Comparison of ENCODE assay signal across 7 mouse cellular contexts in genomic region chr9:40806440-40807288, GRCm38 (mm10). TPM values are rescaled to one million over a fixed set of nuclear protein-coding genes. Genes with fewer than 3 reads are reported as not detected.
A peak's percentile ranks its signal among the peaks of the same experiment; 100 is the strongest.
DNase-seq lines count a peak whose midpoint lies in the region; ATAC-seq and TF ChIP-seq lines count a peak whose summit lies in the region.

No protein-coding gene starts in this region.

- no peak for TF ChIP-seq POLR2A in ES-Bruce4 (IDR thresholded peaks at IDR 0.05; ENCODE audit: insufficient read depth, low read length)

- no peak overlapping the region for H3K4me3 ChIP-seq in ES-Bruce4 (ENCODE audit: low read depth, low read length)
- H3K4me3 ChIP-seq in heart, embryonic 16.5 days (ENCODE audit: low read length), result no peak overlapping the region
- H3K4me3 ChIP-seq in midbrain, embryonic 16.5 days (ENCODE audit: low read depth, low read length), result no peak overlapping the region

- no peaks in the 10 kb centered on the region for H3K9me3 ChIP-seq in ES-Bruce4 (replicated peaks; ENCODE audit: control insufficient read depth, insufficient read depth, low read length, poor library complexity, severe bottlenecking)
- H3K9me3 ChIP-seq in heart, embryonic 16.5 days (replicated peaks; ENCODE audit: control insufficient read depth, low read length), result no peaks in the 10 kb centered on the region
- no peaks in the 10 kb centered on the region for H3K9me3 ChIP-seq in midbrain, embryonic 16.5 days (replicated peaks; ENCODE audit: control insufficient read depth, low read length, poor library complexity, severe bottlenecking)

- H3K4me2 ChIP-seq in heart, embryonic 16.5 days (ENCODE audit: low read depth, low read length), result no peak overlapping the region
- no peak overlapping the region for H3K4me2 ChIP-seq in midbrain, embryonic 16.5 days (ENCODE audit: low read length)

- peak; percentile 24; the same call in 1 of the 2 replicates for ATAC-seq in heart, embryonic 16.5 days (replicated peaks; ENCODE audit: extremely low read depth, insufficient read depth, low FRiP score)
- 0 out of 2 replicates have a peak, but pooled peaks have one; percentile 20 for ATAC-seq in midbrain, embryonic 16.5 days

- 19% methylated on average over 5 of the region's 5 CpGs for WGBS in heart, embryonic 16.5 days
- WGBS in midbrain, embryonic 16.5 days, result 26% methylated on average over 5 of the region's 5 CpGs

- H3K36me3 ChIP-seq in ES-Bruce4 (ENCODE audit: control insufficient read depth, insufficient read depth, low read length, poor library complexity, severe bottlenecking), result peaks cover 39% of the 10 kb centered on the region
- H3K36me3 ChIP-seq in heart, embryonic 16.5 days (ENCODE audit: control insufficient read depth, insufficient read depth), result peaks cover 32% of the 10 kb centered on the region
- H3K36me3 ChIP-seq in midbrain, embryonic 16.5 days (ENCODE audit: control insufficient read depth, insufficient read depth, low read length), result peaks cover 12% of the 10 kb centered on the region

- no peaks in the 10 kb centered on the region for H3K27me3 ChIP-seq in ES-Bruce4 (ENCODE audit: control insufficient read depth, insufficient read depth, low read length, poor library complexity, severe bottlenecking)
- H3K27me3 ChIP-seq in heart, embryonic 16.5 days (ENCODE audit: control insufficient read depth, insufficient read depth, low read length), result no peaks in the 10 kb centered on the region
- H3K27me3 ChIP-seq in midbrain, embryonic 16.5 days (ENCODE audit: control insufficient read depth, insufficient read depth, low read depth, low read length), result no peaks in the 10 kb centered on the region

- peak overlapping the region; percentile 13 for H3K27ac ChIP-seq in ES-Bruce4 (ENCODE audit: insufficient read depth, low read length)
- H3K27ac ChIP-seq in heart, embryonic 16.5 days (ENCODE audit: low read length), result peak overlapping the region; percentile 78
- 0 out of 2 replicates have a peak overlapping the region, but pooled peaks have one; percentile 15 for H3K27ac ChIP-seq in midbrain, embryonic 16.5 days (ENCODE audit: low read length)

- H3K4me1 ChIP-seq in ES-Bruce4 (ENCODE audit: control insufficient read depth, insufficient read depth, low read length), result no peaks in the 10 kb centered on the region
- peaks cover 40% of the 10 kb centered on the region for H3K4me1 ChIP-seq in heart, embryonic 16.5 days (ENCODE audit: control insufficient read depth, insufficient read depth, low read length)
- H3K4me1 ChIP-seq in midbrain, embryonic 16.5 days (ENCODE audit: control insufficient read depth, insufficient read depth, low read length), result peaks cover 51% of the 10 kb centered on the region

- TF ChIP-seq CTCF in ES-Bruce4 (IDR thresholded peaks at IDR 0.05; ENCODE audit: low read depth, low read length), result no peak

- no peak for TF ChIP-seq EP300 in ES-Bruce4 (IDR thresholded peaks at IDR 0.05; ENCODE audit: insufficient read depth, low read depth, low read length)

- peak; percentile 63 for DNase-seq in CD4-positive helper T cell, adult 2 months (ENCODE audit: low read depth, low spot score)
- DNase-seq in cerebellum, postnatal 10 days, result peak; percentile 67 to 69
- DNase-seq in kidney, postnatal 25 days, result peak; percentile 79 to 85
- DNase-seq in layer of hippocampus, adult 11-12 months (ENCODE audit: low spot score), result no peak

- no peak overlapping the region for H3K9ac ChIP-seq in ES-Bruce4 (ENCODE audit: low read depth, poor library complexity, severe bottlenecking)
- no peak overlapping the region; the same call in 1 of the 2 replicates for H3K9ac ChIP-seq in heart, embryonic 16.5 days (ENCODE audit: low read length)
- H3K9ac ChIP-seq in midbrain, embryonic 16.5 days (ENCODE audit: low read depth, low read length), result no peak overlapping the region

RNA-seq across cellular contexts. Expression of gene Hspa8, which starts 5.9 kb away (rescaled TPM):
- 3,442 and 3,618 TPM in 2 replicates for polyA plus RNA-seq in ES-Bruce4 (2011; ENCODE audit: insufficient read depth, insufficient read length, low read depth, missing spikeins)
- polyA plus RNA-seq in heart, embryonic 16.5 days (2015; fragmentation: Nextera tagmentation; extraction: Ambion mirVana), result 2,017 and 2,064 TPM in 2 replicates
- polyA plus RNA-seq in midbrain, embryonic 16.5 days (2015; fragmentation: Nextera tagmentation; extraction: Ambion mirVana), result 3,317 and 3,489 TPM in 2 replicates

Comparison
In these comparisons a context has a peak if more than half of its experiments do, and no peak if none do; other contexts are left out.
1. H3K27ac ChIP-seq: peak in every context shown above with its lines; median percentile 78 in heart, embryonic 16.5 days; 15 in midbrain, embryonic 16.5 days; 13 in ES-Bruce4.